Mouse (Mus musculus) embryonic facial prominence, embryonic 14.5 days (tissue): ENCODE data around the gene St6galnac4. TPM values are rescaled to one million over a fixed set of nuclear protein-coding genes. Genes with fewer than 3 reads are reported as not detected.
A peak's percentile ranks its signal among the peaks of the same experiment; 100 is the strongest.

Experiments
- ATAC-seq: fragments of 200-750 bp; cut with Nextera tagmentation; 2 replicates; pipeline ENCODE4 v1.8.0; 2017; ENCODE audit warnings: low read depth, moderate number of reproducible peaks, moderate TSS enrichment
- DNase-seq: peaks from one replicate; pipeline ENCODE4 v3.0.0-alpha.2; 2015; ENCODE audit warnings: low spot score
- H3K27ac ChIP-seq: fragments of 300-500 bp; sonication (generic); replicated peaks from 2 replicates; pipeline ENCODE4 v1.5.1; 2014; ENCODE audit warnings: low read depth, mild to moderate bottlenecking, low read length, moderate library complexity
- H3K27me3 ChIP-seq: fragments of 300-500 bp; sonication (generic); replicated peaks from 2 replicates; pipeline ENCODE4 v1.6.1; 2014; ENCODE audit warnings: low read length; ENCODE audit not compliant: control insufficient read depth, insufficient read depth
- H3K36me3 ChIP-seq: fragments of 300-500 bp; sonication (generic); 2 replicates; pipeline ENCODE4 v1.6.1; 2014; ENCODE audit warnings: low read length, mixed read lengths; ENCODE audit not compliant: control insufficient read depth, insufficient read depth
- H3K4me1 ChIP-seq: fragments of 300-500 bp; sonication (generic); 2 replicates; pipeline ENCODE4 v1.6.1; 2014; ENCODE audit warnings: antibody characterized with exemption, low read length; ENCODE audit not compliant: control insufficient read depth, insufficient read depth
- H3K4me2 ChIP-seq: fragments of 300-500 bp; sonication (generic); 2 replicates; pipeline ENCODE4 v1.6.1; 2014; ENCODE audit warnings: low read depth, mild to moderate bottlenecking, low read length, moderate library complexity, mixed read lengths
- H3K4me3 ChIP-seq: fragments of 300-500 bp; sonication (generic); 2 replicates; pipeline ENCODE4 v1.5.1; 2014; ENCODE audit warnings: low read depth, mild to moderate bottlenecking, low read length
- H3K9ac ChIP-seq: fragments of 300-500 bp; sonication (generic); 2 replicates; pipeline ENCODE4 v1.6.1; 2014; ENCODE audit warnings: low read depth, mild to moderate bottlenecking, low read length, moderate library complexity, mixed read lengths
- H3K9me3 ChIP-seq: fragments of 300-500 bp; sonication (generic); 2 replicates; pipeline ENCODE4 v1.6.1; 2016; ENCODE audit warnings: low read length; ENCODE audit not compliant: control insufficient read depth
- WGBS: fragments of 180-500 bp; shearing (Covaris S2); extraction: QIAGEN DNeasy Blood & Tissue Kit; methylation state at CpG from one replicate; pipeline ENCODE4 v1.1.7; 2014; 5-methylcytosine and 5-hydroxymethylcytosine counted together
- polyA plus RNA-seq: library from polyadenylated mRNA; unstranded; fragments of >200 nt; fragmentation: Nextera tagmentation; extraction: Ambion mirVana; gene quantifications from 2 replicates; pipeline ENCODE4 v1.2.1, GENCODE M21; 2014

Gene St6galnac4
- polyA plus RNA-seq, 1 experiment from 2014 or later: 41.0 TPM

- ATAC-seq: peak; percentile 6; the same call in 1 of the 2 replicates
Measured at GRCm38 (mm10) chr2:32608778-32609435, 22.0 kb downstream of the St6galnac4 start.

DNA sequence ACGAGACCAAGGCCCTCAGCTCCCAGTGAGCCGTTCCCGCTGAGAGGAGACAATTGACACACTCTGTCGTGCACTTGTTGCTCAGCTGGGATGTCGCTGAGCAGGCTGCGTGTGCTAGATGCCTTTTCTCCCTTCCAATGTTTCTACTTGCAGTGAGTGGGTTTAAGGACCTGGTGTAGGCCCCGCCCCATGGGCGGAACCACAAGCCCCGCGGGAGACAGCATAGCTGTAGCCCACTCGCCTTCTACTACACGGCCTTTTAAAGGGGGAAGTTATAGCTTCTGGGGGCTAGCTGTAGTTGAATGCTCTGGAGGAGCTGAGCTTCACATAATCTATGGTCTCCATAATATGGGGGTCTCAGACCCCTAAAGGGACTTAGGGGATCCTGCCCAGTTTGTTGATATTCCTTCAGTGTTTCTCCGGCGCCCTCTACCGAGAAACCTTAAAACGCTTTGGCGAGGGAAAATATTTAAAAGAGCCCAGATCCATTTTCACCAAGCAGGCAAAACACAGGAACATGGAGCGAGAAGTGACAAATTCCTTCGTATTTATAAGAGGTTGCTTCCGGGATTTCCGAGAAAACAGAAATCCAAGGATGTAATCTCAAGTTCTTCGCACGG lies 23.8 kb downstream of the St6galnac4 start:
- peak; percentile 70 for DNase-seq
- 17% methylated on average over 23 of the region's 23 CpGs for WGBS
- Histone ChIP-seq H3K27me3 (0 out of 2 replicates have a peak, but pooled peaks cover 3% of the 10 kb centered on the region), H3K9me3 (no peaks in the 10 kb centered on the region), H3K4me1 (peaks cover 21% of the 10 kb centered on the region), H3K27ac (no peak overlapping the region), H3K4me3 (peak overlapping the region; percentile 32), H3K4me2 (peak overlapping the region; percentile 46), H3K36me3 (peaks cover 24% of the 10 kb centered on the region), H3K9ac (no peak overlapping the region)
- ATAC-seq: no peak

More at GRCm38 (mm10) chr2:32608778-32609435, 22.0 kb downstream of the St6galnac4 start:
- H3K9ac ChIP-seq: peak overlapping the region; percentile 53; the same call in 1 of the 2 replicates
- peak overlapping the region; percentile 72 for H3K27ac ChIP-seq
- no peaks in the 10 kb centered on the region for H3K9me3 ChIP-seq
- 52% methylated on average over 18 of the region's 18 CpGs for WGBS
- H3K36me3 ChIP-seq: peaks cover 12% of the 10 kb centered on the region
- peak overlapping the region; percentile 86 for H3K4me2 ChIP-seq
- H3K4me1 ChIP-seq: peaks cover 21% of the 10 kb centered on the region
- H3K4me3 ChIP-seq: peak overlapping the region; percentile 57
- H3K27me3 ChIP-seq: 0 out of 2 replicates have a peak, but pooled peaks cover 3% of the 10 kb centered on the region
- DNase-seq: no peak

GRCm38 (mm10) chr2:32612274-32612673 lies 25.4 kb downstream of the St6galnac4 start:
- Histone ChIP-seq H3K9me3 (no peaks in the 10 kb centered on the region), H3K4me2 (no peak overlapping the region), H3K9ac (no peak overlapping the region), H3K4me3 (no peak overlapping the region), H3K27me3 (0 out of 2 replicates have a peak, but pooled peaks cover 3% of the 10 kb centered on the region), H3K27ac (no peak overlapping the region), H3K36me3 (peaks cover 40% of the 10 kb centered on the region), H3K4me1 (peaks cover 21% of the 10 kb centered on the region)
- no peak for ATAC-seq
- WGBS: 71% methylated on average over 26 of the region's 26 CpGs
- no peak for DNase-seq

GRCm38 (mm10) chr2:32617109-32617508 lies 30.2 kb downstream of the St6galnac4 start:
- no peak overlapping the region for H3K9ac ChIP-seq
- H3K36me3 ChIP-seq: peaks cover 57% of the 10 kb centered on the region
- H3K4me1 ChIP-seq: peaks cover 19% of the 10 kb centered on the region
- DNase-seq (no peak), ATAC-seq (no peak)
- H3K4me2 ChIP-seq: no peak overlapping the region
- no peak overlapping the region for H3K4me3 ChIP-seq
- no peaks in the 10 kb centered on the region for H3K9me3 ChIP-seq
- no peak overlapping the region for H3K27ac ChIP-seq
- WGBS: 97% methylated on average over 1 of the region's 1 CpGs
- H3K27me3 ChIP-seq: no peaks in the 10 kb centered on the region

DNA sequence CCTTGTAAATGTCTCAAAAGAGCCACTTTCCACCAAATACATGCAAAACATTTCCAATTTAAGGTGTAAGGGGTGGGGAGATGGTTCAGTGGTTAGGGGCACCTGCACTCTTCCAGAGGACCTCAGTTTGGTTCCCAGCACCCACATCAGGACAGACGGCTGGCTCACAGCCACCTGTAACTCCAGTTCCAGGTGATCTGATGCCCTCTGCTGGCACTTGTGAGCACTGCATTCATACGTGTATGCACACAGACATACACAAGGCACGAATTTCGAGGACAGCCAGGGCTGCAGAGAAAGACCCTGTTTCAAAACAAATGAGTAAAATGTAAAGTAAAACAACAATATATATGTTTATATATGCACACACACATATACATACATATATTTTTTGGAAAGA lies 30.7 kb downstream of the St6galnac4 start:
- H3K27me3 ChIP-seq: no peaks in the 10 kb centered on the region
- 90% methylated on average over 4 of the region's 4 CpGs for WGBS
- H3K4me2 ChIP-seq: no peak overlapping the region
- H3K27ac ChIP-seq: no peak overlapping the region
- peaks cover 52% of the 10 kb centered on the region for H3K36me3 ChIP-seq
- ATAC-seq (no peak), DNase-seq (no peak)
- H3K9ac ChIP-seq: no peak overlapping the region
- H3K4me1 ChIP-seq: peaks cover 19% of the 10 kb centered on the region
- no peak overlapping the region for H3K4me3 ChIP-seq
- no peaks in the 10 kb centered on the region for H3K9me3 ChIP-seq

- Histone ChIP-seq H3K27ac (no peak overlapping the region), H3K36me3 (peaks cover 48% of the 10 kb centered on the region), H3K4me3 (no peak overlapping the region), H3K27me3 (no peaks in the 10 kb centered on the region), H3K9me3 (no peaks in the 10 kb centered on the region), H3K4me2 (no peak overlapping the region), H3K4me1 (peaks cover 19% of the 10 kb centered on the region), H3K9ac (0 out of 2 replicates have a peak overlapping the region, but pooled peaks have one; percentile 14)
- peak; percentile 13; the same call in 1 of the 2 replicates for ATAC-seq
- 62% methylated on average over 9 of the region's 9 CpGs for WGBS
- DNase-seq: peak; percentile 69
Measured at GRCm38 (mm10) chr2:32618051-32618450, 31.2 kb downstream of the St6galnac4 start.

DNA sequence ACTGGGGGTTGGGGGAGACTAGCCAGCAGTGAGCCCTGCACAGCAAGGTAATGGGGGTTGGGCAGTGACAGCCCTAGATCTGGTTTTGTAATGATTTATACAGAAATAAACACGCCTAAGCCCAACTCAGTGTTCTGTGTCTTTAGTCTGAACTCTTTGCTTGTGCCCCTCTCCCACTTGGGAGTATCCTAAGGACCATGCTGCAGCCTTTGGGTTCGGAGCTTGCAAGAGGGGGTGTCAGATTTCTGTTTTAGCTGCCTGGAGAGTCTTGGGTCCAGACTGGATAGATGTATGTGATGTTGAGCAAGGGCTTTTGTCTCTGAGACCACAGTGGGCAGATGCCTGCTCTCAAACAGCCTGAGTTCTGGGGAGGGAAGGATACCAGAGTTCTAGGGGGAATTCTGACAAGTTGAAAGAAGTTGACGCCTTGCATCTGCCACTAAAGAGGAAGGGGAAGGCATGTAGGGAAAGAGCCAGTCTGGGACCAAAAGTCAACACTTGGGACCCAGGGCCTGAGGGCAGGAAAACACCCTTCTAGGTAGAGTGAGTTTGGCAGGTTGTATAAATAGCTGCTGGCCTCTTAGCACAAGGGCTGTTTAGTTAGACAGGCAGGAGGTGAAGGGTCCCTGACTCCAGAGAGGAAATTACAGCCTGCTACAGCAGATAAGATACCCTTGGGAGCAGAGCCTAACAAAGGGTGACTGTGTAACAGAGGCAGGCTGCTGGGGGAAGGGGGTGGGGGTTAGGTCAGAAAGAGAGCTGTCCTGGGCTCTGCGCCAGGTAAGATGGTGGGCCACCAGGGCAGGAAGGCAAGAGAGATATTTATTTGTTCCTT lies 34.0 kb downstream of the St6galnac4 start:
- peak; percentile 85 for DNase-seq
- Histone ChIP-seq H3K27me3 (no peaks in the 10 kb centered on the region), H3K27ac (peak overlapping the region; percentile 86), H3K4me3 (no peak overlapping the region), H3K9me3 (no peaks in the 10 kb centered on the region), H3K4me1 (peaks cover 26% of the 10 kb centered on the region), H3K36me3 (peaks cover 33% of the 10 kb centered on the region), H3K9ac (0 out of 2 replicates have a peak overlapping the region, but pooled peaks have one; percentile 26), H3K4me2 (peak overlapping the region; percentile 11; the same call in 1 of the 2 replicates)
- ATAC-seq: peak; percentile 48
- 21% methylated on average over 4 of the region's 4 CpGs for WGBS

- H3K4me1 ChIP-seq: peaks cover 30% of the 10 kb centered on the region
- no peaks in the 10 kb centered on the region for H3K27me3 ChIP-seq
- H3K4me3 ChIP-seq: no peak within 1 kb of the TSS
- H3K4me2 ChIP-seq: peak within 1 kb of the TSS; percentile 11; the same call in 1 of the 2 replicates
- no peak for DNase-seq
- ATAC-seq: 0 out of 2 replicates have a peak, but pooled peaks have one; percentile 0
- no peaks in the 10 kb centered on the region for H3K9me3 ChIP-seq
- peaks cover 27% of the 10 kb centered on the region for H3K36me3 ChIP-seq
- 22% methylated on average over 7 of the region's 7 CpGs for WGBS
- H3K9ac ChIP-seq: 0 out of 2 replicates have a peak within 1 kb of the TSS, but pooled peaks have one; percentile 26
- peak within 1 kb of the TSS; percentile 86 for H3K27ac ChIP-seq
Measured at GRCm38 (mm10) chr2:32621517-32621859, 34.6 kb downstream of the St6galnac4 start, which contains the start of gene Ak1. Gene Ak1 (plus strand): TSS chr2:32621758.
